Comparison of ENCODE assay signal across 8 mouse cellular contexts in genomic region chr5:149320534-149321482, GRCm38 (mm10). TPM values are rescaled to one million over a fixed set of nuclear protein-coding genes. Genes with fewer than 3 reads are reported as not detected.
DNase-seq lines count a peak whose midpoint lies in the region; ATAC-seq and TF ChIP-seq lines count a peak whose summit lies in the region.

No protein-coding gene starts in this region.

- H3K27me3 ChIP-seq in C2C12 (ENCODE audit: control insufficient read depth, insufficient read depth, insufficient read length) = no peaks in the 10 kb centered on the region
- H3K27me3 ChIP-seq in hindbrain, embryonic 14.5 days (ENCODE audit: control insufficient read depth, insufficient read depth, low read length) = no peaks in the 10 kb centered on the region
- no peaks in the 10 kb centered on the region for H3K27me3 ChIP-seq in lung, postnatal 0 days (replicated peaks; ENCODE audit: insufficient read depth, low read length)

- peak overlapping the region; percentile 46 for H3K4me2 ChIP-seq in hindbrain, embryonic 14.5 days (replicated peaks)
- peak overlapping the region; percentile 22; the same call in 1 of the 2 replicates for H3K4me2 ChIP-seq in lung, postnatal 0 days (replicated peaks; ENCODE audit: low read depth, low read length)

- 0 out of 2 replicates have a peak, but pooled peaks have one; percentile 17 for TF ChIP-seq EP300 in lung, postnatal 0 days (IDR thresholded peaks at IDR 0.05)

- no peaks in the 10 kb centered on the region for H3K79me3 ChIP-seq in C2C12 (ENCODE audit: low read depth)

- no peaks in the 10 kb centered on the region for H3K9me3 ChIP-seq in hindbrain, embryonic 14.5 days (ENCODE audit: control insufficient read depth, low read length)
- no peaks in the 10 kb centered on the region for H3K9me3 ChIP-seq in lung, postnatal 0 days (ENCODE audit: low read length)

- peaks cover 41% of the 10 kb centered on the region for H3K4me1 ChIP-seq in hindbrain, embryonic 14.5 days (replicated peaks; ENCODE audit: control insufficient read depth, insufficient read depth, low read length)
- peaks cover 9% of the 10 kb centered on the region for H3K4me1 ChIP-seq in lung, postnatal 0 days (ENCODE audit: insufficient read depth, low read depth, low read length)

- no peak overlapping the region for H3K4me3 ChIP-seq in C2C12 (ENCODE audit: insufficient read depth, poor library complexity, severe bottlenecking)
- no peak overlapping the region for H3K4me3 ChIP-seq in hindbrain, embryonic 14.5 days (replicated peaks; ENCODE audit: low read length)
- no peak overlapping the region for H3K4me3 ChIP-seq in lung, postnatal 0 days (ENCODE audit: low read depth, low read length)

- peak overlapping the region; percentile 45 for H3K9ac ChIP-seq in hindbrain, embryonic 14.5 days
- no peak overlapping the region for H3K9ac ChIP-seq in lung, postnatal 0 days (replicated peaks; ENCODE audit: low read depth)

- no peak overlapping the region for H3ac ChIP-seq in C2C12 (ENCODE audit: control insufficient read depth, insufficient read length, low read depth)

- H3K27ac ChIP-seq in hindbrain, embryonic 14.5 days = peak overlapping the region; percentile 85
- peak overlapping the region; percentile 57 for H3K27ac ChIP-seq in lung, postnatal 0 days (ENCODE audit: low read length)

- peak; percentile 76 for ATAC-seq in hindbrain, embryonic 14.5 days (ENCODE audit: low FRiP score)
- peak; percentile 77 for ATAC-seq in lung, postnatal 0 days

- no peaks in the 10 kb centered on the region for H3K79me2 ChIP-seq in C2C12 (ENCODE audit: control insufficient read depth, insufficient read depth)

- WGBS in hindbrain, embryonic 14.5 days = 1% methylated on average over 15 of the region's 15 CpGs
- 5% methylated on average over 15 of the region's 15 CpGs for WGBS in lung, postnatal 0 days

- no peak for TF ChIP-seq CTCF in C2C12 (IDR thresholded peaks at IDR 0.05; ENCODE audit: control insufficient read depth, insufficient read depth, insufficient read length)
- TF ChIP-seq CTCF in lung, postnatal 0 days (IDR thresholded peaks at IDR 0.05) = no peak

- H3K36me3 ChIP-seq in C2C12 (ENCODE audit: control insufficient read depth, insufficient read depth) = no peaks in the 10 kb centered on the region
- H3K36me3 ChIP-seq in hindbrain, embryonic 14.5 days (replicated peaks; ENCODE audit: control insufficient read depth, insufficient read depth) = no peaks in the 10 kb centered on the region
- no peaks in the 10 kb centered on the region for H3K36me3 ChIP-seq in lung, postnatal 0 days (ENCODE audit: insufficient read depth, low read length)

- DNase-seq in brain, adult 2 months (ENCODE audit: low read depth, low spot score) = peak; percentile 87
- peak; percentile 60 for DNase-seq in gastrocnemius, adult 18-20 months (ENCODE audit: low spot score)
- peak; percentile 77 for DNase-seq in hindbrain, embryonic 14.5 days (ENCODE audit: low spot score)
- peak; percentile 65 to 73 for DNase-seq in layer of hippocampus, postnatal 10 days (ENCODE audit: low spot score in 2 of 2)
- DNase-seq in lung, postnatal 0 days (ENCODE audit: low spot score) = peak; percentile 80
- DNase-seq in retina, embryonic 14.5 days (ENCODE audit: low spot score) = peak; percentile 74
- no peak for DNase-seq in natural killer cell, adult 2 months (ENCODE audit: low spot score in 2 of 2)

TF ChIP-seq in C2C12, 6 proteins besides CTCF, POLR2A, EP300 and RAD21:
- TF ChIP-seq MAX (IDR thresholded peaks at IDR 0.05) (peak; percentile 41), USF1 (IDR thresholded peaks at IDR 0.05; ENCODE audit: low read depth) (no peak)

RNA-seq across cellular contexts. Expression of gene Alox5ap, which starts 56.2 kb away (rescaled TPM):
- 8.2 TPM for polyA plus RNA-seq in C2C12 (2012; fragmentation: generic; extraction: Trizol)
- total RNA-seq in gastrocnemius, adult 18-20 months (2021) = 1 to 10 TPM; 5.3 to 6.7 TPM
- 9.5 and 14.8 TPM in 2 replicates for polyA plus RNA-seq in hindbrain, embryonic 14.5 days (2014; fragmentation: Nextera tagmentation; extraction: Ambion mirVana)
- 1 to 10 TPM; 7.9 to 9.6 TPM for total RNA-seq in layer of hippocampus, postnatal 10 days (2021)
- polyA plus RNA-seq in lung, postnatal 0 days (2015; fragmentation: Nextera tagmentation; extraction: Ambion mirVana) = 59.6 and 76.9 TPM in 2 replicates

Comparison
In these comparisons a context has a peak if more than half of its experiments do, and no peak if none do; other contexts are left out.
1. DNase-seq: peak in brain, adult 2 months (single experiment), gastrocnemius, adult 18-20 months (single experiment), hindbrain, embryonic 14.5 days (single experiment), layer of hippocampus, postnatal 10 days (2 of 2), lung, postnatal 0 days (single experiment) and retina, embryonic 14.5 days (single experiment); none in natural killer cell, adult 2 months (0 of 2).